Mouse (Mus musculus): ENCODE measurements around the gene Calml4. TPM values are rescaled to one million over a fixed set of nuclear protein-coding genes. Genes with fewer than 3 reads are reported as not detected.

Calml4 gene
- total and polyA plus RNA-seq, 3 experiments = not detected

DNA sequence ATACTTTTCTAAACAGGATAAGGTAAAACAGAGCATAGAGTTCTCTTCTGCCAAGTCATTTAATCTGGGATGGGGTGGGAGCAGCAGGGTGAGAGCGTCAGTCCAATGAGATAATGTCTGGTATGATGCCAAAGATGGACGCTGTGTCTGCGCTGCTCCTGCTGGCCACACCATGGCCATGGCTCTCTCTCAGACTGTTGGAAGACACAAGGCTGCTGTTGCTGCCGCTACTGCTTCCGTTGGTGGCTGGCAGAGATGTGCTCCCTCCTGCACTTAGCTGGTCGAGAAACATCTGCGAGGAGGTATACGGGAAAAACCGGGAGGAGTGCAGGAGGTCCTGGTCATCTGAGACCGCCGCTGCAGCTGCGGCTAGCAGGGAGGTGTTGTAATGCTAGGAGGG, 24.0 kb downstream of the Calml4 start:
- TF ChIP-seq MAZ (IDR thresholded peaks at IDR 0.05; ENCODE audit: low read depth, low read length) = no peak
- TF ChIP-seq NRF1 (IDR thresholded peaks at IDR 0.05; ENCODE audit: low read depth, low read length) = no peak
- TF ChIP-seq BHLHE40 (IDR thresholded peaks at IDR 0.05; ENCODE audit: low read depth, low read length) = no peak
- no peak for TF ChIP-seq TCF12 (IDR thresholded peaks at IDR 0.05; ENCODE audit: low read depth, low read length)
- no peak for TF ChIP-seq ZMIZ1 (IDR thresholded peaks at IDR 0.05; ENCODE audit: low read depth, low read length)
- TF ChIP-seq SIN3A (IDR thresholded peaks at IDR 0.05; ENCODE audit: low read length) = no peak
- no peak for TF ChIP-seq HCFC1 (IDR thresholded peaks at IDR 0.05; ENCODE audit: low read depth, low read length)
- TF ChIP-seq KAT2A (IDR thresholded peaks at IDR 0.05; ENCODE audit: insufficient replicate concordance, low read length) = no peak
- TF ChIP-seq POLR2A (IDR thresholded peaks at IDR 0.05; ENCODE audit: low read depth, low read length) = no peak
- no peak for TF ChIP-seq MAFK (IDR thresholded peaks at IDR 0.05; ENCODE audit: insufficient replicate concordance, low read length)
- no peak for TF ChIP-seq CTCF (conservative IDR thresholded peaks at IDR 0.05 in 1 of 2, IDR thresholded peaks at IDR 0.05 in 1 of 2; ENCODE audit: low read depth in 2 of 2, low read length in 2 of 2)
- no peak for TF ChIP-seq JUN (IDR thresholded peaks at IDR 0.05; ENCODE audit: insufficient read depth, low read depth, low read length)
- no peak for TF ChIP-seq ZNF384 (IDR thresholded peaks at IDR 0.05; ENCODE audit: low read depth, low read length)
- no peak for TF ChIP-seq RAD21 (IDR thresholded peaks at IDR 0.05; ENCODE audit: low read depth, low read length)
- TF ChIP-seq SMC3 (IDR thresholded peaks at IDR 0.05; ENCODE audit: low read depth, low read length) = no peak
- no peak for TF ChIP-seq ELF1 (IDR thresholded peaks at IDR 0.05; ENCODE audit: low read depth, low read length)
- no peak for TF ChIP-seq JUND (conservative IDR thresholded peaks at IDR 0.05; ENCODE audit: low read depth, low read length)
- H3K27me3 ChIP-seq (replicated peaks) = no peaks in the 10 kb centered on the region
- no peaks in the 10 kb centered on the region for H3K4me1 ChIP-seq (ENCODE audit: control insufficient read depth in 1 of 2, insufficient read depth in 2 of 2)
- dilution Hi-C loops (cut with MboI; ENCODE audit: extremely low pct_ligation_motif_present, extremely low pct_unique_long_range_greater_than_20kb, low sequenced_read_pairs) = no loop called here
- in situ Hi-C loops (cut with MboI; ENCODE audit: low pct_ligation_motif_present, low pct_unique_long_range_greater_than_20kb, low sequenced_read_pairs) = no loop called here
- DNase-seq (ENCODE audit: extremely low read depth) = no peak
- no peaks in the 10 kb centered on the region for H3K79me2 ChIP-seq (replicated peaks; ENCODE audit: control insufficient read depth, extremely low read depth, insufficient read depth, poor library complexity, severe bottlenecking)
- H3K36me3 ChIP-seq (replicated peaks in 1 of 2; ENCODE audit: control insufficient read depth in 1 of 2, insufficient read depth in 1 of 2, low read length in 1 of 2) = peaks cover 43 to 67% of the 10 kb centered on the region in 2 experiments
- no peak overlapping the region for H3K27ac ChIP-seq (ENCODE audit: insufficient read depth, low read depth)
- H3K9ac ChIP-seq (ENCODE audit: insufficient read depth, low read depth) = no peak overlapping the region
- H3K4me3 ChIP-seq (replicated peaks in 1 of 3; ENCODE audit: low read depth in 2 of 3, low read length in 2 of 3, poor library complexity in 1 of 3) = no peak overlapping the region
- H3K9me3 ChIP-seq (replicated peaks; ENCODE audit: low read length) = no peaks in the 10 kb centered on the region
- no peak overlapping the region for H3K4me2 ChIP-seq (ENCODE audit: insufficient read depth, low read depth, poor library complexity, severe bottlenecking)

DNA sequence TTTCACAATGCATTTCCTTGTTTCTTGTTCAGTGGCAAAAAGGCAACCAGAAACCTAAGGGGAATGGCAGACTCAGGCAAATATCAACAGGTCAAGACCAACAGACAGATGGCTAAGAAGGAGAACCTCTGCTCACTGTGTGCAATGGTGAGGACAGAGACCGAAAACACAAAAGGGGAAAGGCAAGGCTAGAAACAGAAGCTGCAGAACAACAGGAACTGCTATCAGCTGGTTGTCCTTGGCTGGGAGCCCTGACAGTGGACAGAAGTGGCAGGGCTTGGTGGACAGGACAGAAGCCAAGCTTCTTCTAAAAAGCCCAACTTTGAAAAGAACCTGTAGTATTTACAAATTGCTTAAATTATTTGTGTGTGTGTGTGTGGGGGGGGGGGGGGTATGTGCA, 36.6 kb downstream of the Calml4 start:
- H3K4me2 ChIP-seq (ENCODE audit: insufficient read depth, low read depth, poor library complexity, severe bottlenecking) = no peak overlapping the region
- H3K9ac ChIP-seq (ENCODE audit: insufficient read depth, low read depth) = no peak overlapping the region
- TF ChIP-seq ZKSCAN1 (IDR thresholded peaks at IDR 0.05; ENCODE audit: borderline replicate concordance, low read depth, low read length) = no peak
- no peak for TF ChIP-seq USF1 (IDR thresholded peaks at IDR 0.05; ENCODE audit: low read depth, low read length)
- TF ChIP-seq MAX (IDR thresholded peaks at IDR 0.05; ENCODE audit: low read length) = no peak
- no peak for TF ChIP-seq PAX5 (IDR thresholded peaks at IDR 0.05; ENCODE audit: low read length)
- TF ChIP-seq ELF1 (IDR thresholded peaks at IDR 0.05; ENCODE audit: low read depth, low read length) = no peak
- no peak for TF ChIP-seq CHD2 (IDR thresholded peaks at IDR 0.05; ENCODE audit: low read length)
- TF ChIP-seq TCF12 (IDR thresholded peaks at IDR 0.05; ENCODE audit: low read depth, low read length) = no peak
- no peak for TF ChIP-seq KAT2A (IDR thresholded peaks at IDR 0.05; ENCODE audit: insufficient replicate concordance, low read length)
- no peak for TF ChIP-seq EP300 (IDR thresholded peaks at IDR 0.05; ENCODE audit: low read length)
- no peak for TF ChIP-seq HCFC1 (IDR thresholded peaks at IDR 0.05; ENCODE audit: low read depth, low read length)
- TF ChIP-seq NELFE (IDR thresholded peaks at IDR 0.05; ENCODE audit: low read depth, low read length) = no peak
- TF ChIP-seq GABPA (IDR thresholded peaks at IDR 0.05; ENCODE audit: insufficient replicate concordance, low read depth, low read length) = no peak
- no peak for TF ChIP-seq MEF2A (IDR thresholded peaks at IDR 0.05; ENCODE audit: borderline replicate concordance, low read depth, low read length)
- TF ChIP-seq SMC3 (IDR thresholded peaks at IDR 0.05; ENCODE audit: low read depth, low read length) = no peak
- no peak for TF ChIP-seq IRF4 (IDR thresholded peaks at IDR 0.05; ENCODE audit: low read depth, low read length)
- no peaks in the 10 kb centered on the region for H3K79me2 ChIP-seq (replicated peaks; ENCODE audit: control insufficient read depth, extremely low read depth, insufficient read depth, poor library complexity, severe bottlenecking)
- no peaks in the 10 kb centered on the region for H3K27me3 ChIP-seq (replicated peaks)
- no peak overlapping the region for H3K27ac ChIP-seq (ENCODE audit: insufficient read depth, low read depth)
- peaks cover 0 to 5% of the 10 kb centered on the region in 2 experiments; a peak in 2 of 4 replicates for H3K4me1 ChIP-seq (ENCODE audit: control insufficient read depth in 1 of 2, insufficient read depth in 2 of 2)
- peaks cover 5% of the 10 kb centered on the region for H3K9me3 ChIP-seq (replicated peaks; ENCODE audit: low read length)
- no peak overlapping the region for H3K4me3 ChIP-seq (replicated peaks in 1 of 3; ENCODE audit: low read depth in 2 of 3, low read length in 2 of 3, poor library complexity in 1 of 3)
- DNase-seq (ENCODE audit: extremely low read depth) = no peak
- in situ Hi-C loops (cut with MboI; ENCODE audit: low pct_ligation_motif_present, low pct_unique_long_range_greater_than_20kb, low sequenced_read_pairs) = no loop called here
- dilution Hi-C loops (cut with MboI; ENCODE audit: extremely low pct_ligation_motif_present, extremely low pct_unique_long_range_greater_than_20kb, low sequenced_read_pairs) = no loop called here
- peaks cover 18 to 65% of the 10 kb centered on the region in 2 experiments for H3K36me3 ChIP-seq (replicated peaks in 1 of 2; ENCODE audit: control insufficient read depth in 1 of 2, insufficient read depth in 1 of 2, low read length in 1 of 2)
